Mouse (Mus musculus): ENCODE measurements at regions not wholly inside any gene's neighbourhood (a gene's known extent, or its start where the extent isn't known, plus 50 kb on each side); places are given as distances from the start of the nearest gene placed in this dataset.

DNA sequence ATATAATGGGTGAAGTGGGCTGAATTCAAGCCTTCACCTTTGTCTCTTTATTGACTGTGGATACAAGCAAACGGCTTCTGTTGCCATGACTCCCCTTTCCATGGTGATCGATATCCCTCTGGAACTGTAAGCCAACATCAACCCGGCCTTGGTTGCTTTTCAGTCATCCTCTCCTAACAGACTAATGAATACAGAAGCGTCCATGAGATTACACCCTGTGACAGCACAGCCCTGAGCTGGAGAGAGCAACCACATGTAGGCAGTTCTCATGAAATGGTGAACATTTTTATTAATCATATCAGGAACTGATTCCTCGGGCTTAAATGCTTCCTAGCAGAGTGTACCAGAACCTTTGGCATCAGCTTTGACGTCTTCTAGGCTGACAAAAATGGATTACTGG, 63.7 kb downstream of the Cartpt start:
- TF ChIP-seq CTCF (IDR thresholded peaks at IDR 0.05) (no peak), POLR2A (IDR thresholded peaks at IDR 0.05; ENCODE audit: insufficient read depth, low read depth, low read length) (no peak)
